Mouse (Mus musculus) stomach, postnatal 0 days (tissue): Measurements from ENCODE around the gene Cnr2.

Experiments
- CTCF ChIP-seq: IDR thresholded peaks from 2 replicates; pipeline ENCODE4 v1.5.1; 2016; ENCODE audit warnings: antibody characterized with exemption, low read depth, mild to moderate bottlenecking, moderate library complexity
- EP300 ChIP-seq: optimal IDR thresholded peaks from 2 replicates; pipeline ENCODE3; 2016; ENCODE audit warnings: antibody characterized with exemption

DNA sequence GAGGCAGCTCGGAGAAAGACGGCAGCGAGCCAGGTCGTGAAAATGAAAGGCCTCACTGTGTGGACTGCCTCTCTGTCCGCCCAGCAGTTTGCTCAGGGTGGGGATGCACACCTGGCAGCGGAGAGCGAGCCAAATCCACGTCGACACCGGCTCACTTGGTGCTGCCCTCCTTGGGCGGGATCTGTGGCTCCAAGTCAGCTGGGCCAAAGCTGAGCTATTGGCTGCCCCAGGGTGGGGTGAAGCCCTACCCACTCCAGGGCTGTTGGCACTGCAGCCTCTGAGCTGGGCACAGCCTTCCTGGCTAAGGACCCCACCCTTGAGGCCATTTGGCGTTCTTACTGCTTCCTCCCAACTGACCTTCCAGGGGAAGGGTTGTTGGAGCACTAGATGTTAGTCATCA is 69.2 kb downstream of the Cnr2 start:
- peak; percentile 45 for TF ChIP-seq CTCF
- TF ChIP-seq EP300, result no peak
